In the genomic region with DNA sequence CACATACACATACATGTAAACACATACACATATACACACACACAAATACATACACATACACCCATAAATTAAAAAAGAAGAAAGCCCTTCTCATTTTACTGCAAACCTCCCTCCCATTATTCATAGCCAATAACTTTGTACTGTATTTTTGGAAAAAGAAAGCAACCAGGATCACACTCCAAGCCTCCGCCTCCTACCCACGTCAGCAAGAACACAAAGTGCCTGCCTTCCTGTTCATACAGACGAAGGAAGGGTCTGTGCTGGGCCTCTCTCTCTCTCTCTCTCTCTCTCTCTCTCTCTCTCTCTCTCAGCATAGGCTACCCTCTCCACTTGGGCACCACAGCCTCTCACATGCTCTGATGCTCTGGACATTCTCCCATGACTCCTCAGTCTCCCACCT, we compare ENCODE assay signal across 19 mouse cellular contexts.
"Had no signal": no experiment of that assay in that cellular context is flagged by ENCODE, and none has a peak within 500 bp of the region (broad histone marks: within the 10 kb centered on the region; RNA-seq: fewer than 3 reads in every experiment).

No protein-coding gene starts in this region.

- H3K27ac ChIP-seq: intestine, embryonic 15.5 days; layer of hippocampus, adult 2 months; limb, embryonic 10.5 days; limb, embryonic 13.5 days; liver, embryonic 12.5 days; liver, embryonic 15.5 days; lung, embryonic 15.5 days; macrophage had no signal

- DNase-seq: kidney, adult 18-20 months; kidney, adult 9 months; kidney, postnatal 14 days; kidney, postnatal 4 days; layer of hippocampus, postnatal 36 days; liver; lung, postnatal 14 days; midbrain, embryonic 14.5 days; thymus, adult 2 months; thymus, postnatal 14 days; thymus, postnatal 4 days had no signal

- H3K4me3 ChIP-seq: intestine, embryonic 15.5 days; layer of hippocampus, adult 2 months; limb, embryonic 10.5 days; limb, embryonic 13.5 days; liver, embryonic 12.5 days; liver, embryonic 15.5 days; lung, embryonic 15.5 days had no signal

- H3K4me1 ChIP-seq: intestine, embryonic 15.5 days; limb, embryonic 10.5 days; limb, embryonic 13.5 days; liver, embryonic 12.5 days; liver, embryonic 15.5 days; lung, embryonic 15.5 days had no signal
